Mouse (Mus musculus): ENCODE results near the gene Dus1l. TPM values are rescaled to one million over a fixed set of nuclear protein-coding genes. Genes with fewer than 3 reads are reported as not detected.
A peak's percentile ranks its signal among the peaks of the same experiment; 100 is the strongest.
"Not testable (repeated sequence)": the region's sequence is repeated elsewhere in the genome, so short reads cannot be mapped to it uniquely, and the experiment has no call there.

The Dus1l gene
- polyA plus RNA-seq (2015; fragmentation: Nextera tagmentation; extraction: Ambion mirVana): 45.6 and 48.6 TPM in 2 replicates

DNA sequence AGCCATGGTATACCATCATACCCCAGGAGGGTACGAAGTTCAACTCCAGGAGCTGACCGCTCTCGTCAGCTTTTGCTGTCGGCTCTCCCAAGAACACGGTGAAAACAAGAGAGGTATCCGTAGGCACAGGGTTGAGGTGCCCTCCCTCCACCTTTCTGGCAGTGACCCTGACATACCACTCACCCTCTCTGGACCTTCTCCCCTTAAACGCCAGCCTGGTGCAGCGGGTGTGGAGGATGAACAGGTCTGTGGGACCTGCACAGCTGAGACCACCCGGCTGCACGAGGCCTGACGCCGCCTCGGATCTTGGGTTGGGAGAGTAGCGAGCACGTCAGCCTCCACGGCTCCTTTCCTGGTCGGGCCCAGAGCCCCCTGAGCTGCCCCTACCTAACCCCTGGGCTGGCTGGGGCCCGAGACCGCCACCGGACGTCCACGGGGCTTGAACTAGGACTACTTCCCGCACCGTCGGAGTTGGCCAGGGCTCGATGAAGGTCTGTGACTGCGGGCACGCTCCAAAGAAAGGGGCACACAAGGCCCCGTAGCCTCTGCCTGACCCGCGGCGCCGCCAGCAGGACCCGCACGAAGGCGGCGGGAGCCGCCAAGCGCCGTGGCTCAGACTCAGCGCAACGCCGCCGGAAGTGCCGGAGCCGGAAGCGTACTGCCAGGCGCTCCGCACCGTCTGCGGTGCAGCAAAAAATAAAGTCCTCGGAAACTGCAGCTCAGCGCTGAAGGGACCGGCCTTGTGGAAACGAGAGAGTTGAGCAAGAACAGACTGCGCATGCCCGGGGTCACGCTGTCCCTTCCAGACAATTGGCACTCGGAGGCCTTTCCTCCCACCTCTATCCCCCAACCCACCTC lies at the start of gene Dus1l:
Dus1l (minus strand) TSS at position 648 of the 858 bp plus-strand sequence.
- ATAC-seq (ENCODE audit: low FRiP score): peak; percentile 91

DNA sequence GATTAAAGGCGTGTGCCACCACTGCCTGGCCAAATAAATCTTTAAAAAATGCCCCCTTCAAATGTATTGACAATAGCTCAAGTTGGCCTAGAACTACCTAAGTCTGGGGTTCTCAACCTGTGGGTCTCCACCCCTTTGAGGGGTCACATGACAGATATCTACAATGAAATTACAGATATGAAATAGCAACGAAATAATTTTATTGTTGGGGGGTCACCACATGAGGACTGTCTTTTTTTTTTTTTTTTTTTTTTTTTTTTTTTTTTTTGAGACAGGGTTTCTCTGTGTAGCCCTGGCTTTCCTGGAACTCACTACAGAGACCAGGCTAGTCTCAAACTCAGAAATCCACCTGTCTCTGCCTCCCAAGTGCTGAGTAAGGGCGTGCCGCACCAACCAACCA lies 48.1 kb upstream of the Dus1l start:
- Histone ChIP-seq H3K36me3 (no peaks in the 10 kb centered on the region), H3K4me1 (replicated peaks) (no peaks in the 10 kb centered on the region), H3K9me3 (no peaks in the 10 kb centered on the region), H3K4me3 (no peak overlapping the region), H3K9ac (no peak overlapping the region), H3K27ac (no peak overlapping the region), H3K27me3 (no peaks in the 10 kb centered on the region), H3K4me2 (no peak overlapping the region)
- ATAC-seq (ENCODE audit: low FRiP score): no peak
- WGBS: 92% methylated on average over 4 of the region's 4 CpGs

More for the DNA sequence above, at the start of gene Dus1l:
- H3K4me1 ChIP-seq (replicated peaks): peaks cover 26% of the 10 kb centered on the region
- H3K27ac ChIP-seq: peak within 1 kb of the TSS; percentile 90
- H3K4me2 ChIP-seq: peak within 1 kb of the TSS; percentile 99
- 2% methylated on average over 59 of the region's 59 CpGs for WGBS
- H3K9ac ChIP-seq: peak within 1 kb of the TSS; percentile 96
- H3K9me3 ChIP-seq: no peaks in the 10 kb centered on the region
- peaks cover 33% of the 10 kb centered on the region for H3K36me3 ChIP-seq
- no peaks in the 10 kb centered on the region for H3K27me3 ChIP-seq
- peak within 1 kb of the TSS; percentile 98 for H3K4me3 ChIP-seq

DNA sequence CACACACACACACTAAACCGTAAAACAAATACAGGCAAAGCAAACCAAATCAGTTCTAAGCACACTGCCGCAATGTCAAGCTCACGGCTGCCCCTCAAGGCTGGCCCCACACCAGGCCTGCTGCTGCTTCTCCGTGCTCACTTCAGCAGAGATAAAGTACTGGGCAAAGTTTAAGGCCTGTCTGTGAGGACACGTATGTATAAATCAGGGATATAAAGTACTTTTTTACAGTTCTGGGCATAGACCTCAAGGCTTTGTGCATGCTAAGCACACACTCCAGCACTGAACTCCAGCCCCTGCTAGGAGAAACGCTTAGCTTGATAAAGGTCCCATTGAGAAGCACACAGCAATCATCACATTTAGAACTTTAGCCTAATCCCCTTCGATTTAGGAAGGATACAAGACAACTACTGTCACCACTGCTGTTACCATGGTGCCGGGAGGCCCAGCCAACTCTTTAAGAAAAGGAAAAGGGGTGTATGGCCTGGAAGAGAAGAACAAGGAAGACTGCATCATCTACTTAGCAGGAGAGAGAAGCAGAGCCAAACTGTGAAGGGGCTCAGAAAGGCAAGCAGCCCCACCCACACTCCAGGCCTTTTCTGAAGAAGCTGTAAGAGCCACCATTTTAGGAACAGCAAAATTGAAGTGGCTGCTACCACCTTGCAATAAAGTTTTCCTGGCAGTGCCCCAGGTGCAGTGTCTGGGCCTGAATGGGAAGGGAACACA lies 37.5 kb upstream of the Dus1l start:
- ATAC-seq (ENCODE audit: low FRiP score): peak; percentile 76
- H3K4me1 ChIP-seq (replicated peaks): peaks cover 13% of the 10 kb centered on the region
- H3K27me3 ChIP-seq: no peaks in the 10 kb centered on the region
- H3K4me3 ChIP-seq: no peak overlapping the region
- WGBS: 49% methylated on average over 8 of the region's 8 CpGs
- H3K27ac ChIP-seq: peak overlapping the region; percentile 66
- H3K4me2 ChIP-seq: no peak overlapping the region
- no peaks in the 10 kb centered on the region for H3K36me3 ChIP-seq
- peak overlapping the region; percentile 35; the same call in 1 of the 2 replicates for H3K9ac ChIP-seq
- H3K9me3 ChIP-seq: no peaks in the 10 kb centered on the region

DNA sequence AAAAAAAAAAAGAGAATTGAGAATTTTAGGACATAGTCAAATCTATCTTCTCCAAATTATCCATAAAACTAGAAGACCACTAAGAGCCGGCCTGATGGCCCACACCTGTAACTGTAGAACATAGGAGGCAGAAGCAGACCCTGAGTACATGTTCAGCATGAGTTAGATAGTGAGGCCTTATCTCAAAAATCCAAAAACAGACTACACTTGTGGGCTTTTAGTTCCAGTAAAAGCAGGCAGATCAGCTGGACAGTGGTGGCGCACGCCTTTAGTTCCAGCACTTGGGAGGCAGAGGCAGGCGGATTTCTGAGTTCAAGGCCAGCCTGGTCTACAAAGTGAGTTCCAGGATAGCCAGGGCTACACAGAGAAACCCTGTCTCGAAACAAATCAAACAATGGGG lies 36.8 kb upstream of the Dus1l start:
- Histone ChIP-seq H3K27ac (peak overlapping the region; percentile 66; the same call in 1 of the 2 replicates), H3K4me1 (replicated peaks) (peaks cover 13% of the 10 kb centered on the region)
- H3K4me3 ChIP-seq; H3K4me2 ChIP-seq; H3K27me3 ChIP-seq; H3K36me3 ChIP-seq; H3K9me3 ChIP-seq; H3K9ac ChIP-seq; ATAC-seq (ENCODE audit: low FRiP score): not testable (repeated sequence)
- 92% methylated on average over 5 of the region's 5 CpGs for WGBS

DNA sequence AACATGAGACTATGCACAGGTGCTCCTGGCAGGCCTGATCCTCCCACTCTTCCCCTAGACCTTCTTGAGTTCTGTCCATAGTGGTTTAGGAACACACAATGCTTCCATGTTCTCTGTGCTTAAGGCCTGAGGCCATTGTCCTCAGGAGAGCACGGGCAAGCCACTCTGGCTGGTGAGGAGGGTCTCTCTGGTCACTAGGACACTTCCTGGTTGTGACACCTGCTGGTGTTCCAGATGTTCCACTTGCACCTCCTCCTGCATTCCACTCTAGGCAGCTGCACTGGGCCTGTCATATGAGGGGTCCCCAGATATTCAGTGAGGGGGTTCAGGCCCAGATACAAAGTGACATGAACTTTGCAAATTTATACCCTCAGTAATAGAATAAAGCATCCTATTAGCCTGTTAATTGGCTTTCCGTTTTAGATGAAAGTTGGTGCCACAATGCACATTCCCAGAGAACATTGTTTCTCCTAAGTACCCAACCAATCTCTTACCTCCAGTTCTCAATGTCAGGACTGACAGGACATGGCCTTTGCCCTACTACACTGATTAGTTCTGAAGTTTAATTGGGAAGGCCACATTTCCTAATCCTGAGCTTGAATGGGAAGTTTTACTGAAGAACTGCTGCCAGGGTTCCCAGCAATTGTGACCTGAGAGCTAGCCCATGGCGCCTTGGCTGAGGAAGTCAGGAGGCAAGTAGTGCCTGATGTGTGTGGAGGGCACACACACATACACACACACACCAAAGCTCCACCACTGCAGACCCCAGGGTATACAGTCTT lies 35.6 kb upstream of the Dus1l start:
- Histone ChIP-seq H3K9me3 (no peaks in the 10 kb centered on the region), H3K4me3 (no peak overlapping the region), H3K27me3 (no peaks in the 10 kb centered on the region), H3K36me3 (no peaks in the 10 kb centered on the region), H3K9ac (no peak overlapping the region), H3K4me1 (replicated peaks) (peaks cover 13% of the 10 kb centered on the region), H3K4me2 (no peak overlapping the region), H3K27ac (no peak overlapping the region)
- no peak for ATAC-seq (ENCODE audit: low FRiP score)
- WGBS: 89% methylated on average over 3 of the region's 3 CpGs

DNA sequence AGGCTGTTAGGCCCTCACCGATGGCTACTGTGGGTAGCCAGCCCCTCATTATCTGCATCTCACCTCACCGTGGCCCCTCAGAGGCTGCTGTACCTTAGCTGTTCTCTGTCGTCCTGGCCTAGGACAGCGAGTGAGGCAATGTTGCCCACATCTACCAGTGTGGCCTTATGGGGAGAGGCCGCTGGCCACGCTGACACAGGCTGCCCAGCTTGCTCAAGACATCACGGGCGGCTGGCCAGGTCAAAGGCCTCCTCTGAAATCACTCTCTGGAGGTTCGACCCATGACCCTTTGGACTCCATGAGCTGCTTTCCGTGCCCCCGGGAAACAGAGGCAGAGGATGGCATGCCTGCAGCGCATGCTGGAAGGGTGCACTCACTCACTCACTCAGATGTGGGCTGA lies 34.5 kb upstream of the Dus1l start:
- no peak overlapping the region for H3K4me2 ChIP-seq
- H3K4me3 ChIP-seq: no peak overlapping the region
- 81% methylated on average over 12 of the region's 12 CpGs for WGBS
- H3K36me3 ChIP-seq: no peaks in the 10 kb centered on the region
- H3K27ac ChIP-seq: no peak overlapping the region
- no peaks in the 10 kb centered on the region for H3K9me3 ChIP-seq
- H3K9ac ChIP-seq: 0 out of 2 replicates have a peak overlapping the region, but pooled peaks have one; percentile 29
- no peak for ATAC-seq (ENCODE audit: low FRiP score)
- no peaks in the 10 kb centered on the region for H3K27me3 ChIP-seq
- H3K4me1 ChIP-seq (replicated peaks): peaks cover 23% of the 10 kb centered on the region

DNA sequence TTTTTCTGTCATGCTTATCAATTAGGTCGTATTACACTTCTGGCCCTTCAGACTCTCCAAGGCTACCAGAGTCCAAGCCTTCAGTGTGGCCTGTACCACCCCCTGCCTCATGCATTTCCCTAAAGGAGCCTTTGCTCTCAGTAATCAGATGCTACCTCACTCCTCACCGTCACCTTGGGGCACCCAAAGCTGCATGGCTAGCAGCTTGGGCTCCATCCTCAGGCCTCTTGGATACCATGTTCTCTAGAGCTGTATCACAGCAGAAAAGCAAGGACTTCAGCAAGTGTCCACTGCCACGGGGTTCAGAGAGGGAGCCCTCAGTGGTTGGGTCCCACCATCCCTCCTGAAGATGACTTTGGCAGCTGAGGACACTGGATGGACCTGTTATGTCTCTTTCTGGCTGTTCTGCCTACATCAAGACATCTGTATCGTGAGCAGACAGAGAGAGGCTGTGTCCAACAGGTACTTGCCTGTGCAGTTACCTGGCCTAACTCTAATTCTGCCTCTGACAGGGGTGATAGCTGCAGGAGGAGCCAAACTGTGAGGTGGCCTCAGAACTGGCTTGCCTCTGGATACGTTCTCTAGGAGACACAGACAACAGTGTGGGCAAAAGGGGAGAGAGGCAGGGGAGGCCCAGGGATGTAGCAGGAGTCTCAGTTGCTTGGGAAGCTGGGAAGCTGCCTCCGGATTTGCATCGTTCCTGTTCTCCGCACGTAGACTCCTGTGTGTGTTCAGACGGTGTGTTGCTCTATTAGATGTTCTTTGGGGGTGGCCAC lies 33.7 kb upstream of the Dus1l start:
- no peaks in the 10 kb centered on the region for H3K9me3 ChIP-seq
- no peak for ATAC-seq (ENCODE audit: low FRiP score)
- no peak overlapping the region for H3K27ac ChIP-seq
- H3K4me3 ChIP-seq: no peak overlapping the region
- 90% methylated on average over 10 of the region's 10 CpGs for WGBS
- no peaks in the 10 kb centered on the region for H3K27me3 ChIP-seq
- no peak overlapping the region for H3K4me2 ChIP-seq
- peaks cover 31% of the 10 kb centered on the region for H3K4me1 ChIP-seq (replicated peaks)
- H3K9ac ChIP-seq: peak overlapping the region; percentile 29; the same call in 1 of the 2 replicates
- no peaks in the 10 kb centered on the region for H3K36me3 ChIP-seq

DNA sequence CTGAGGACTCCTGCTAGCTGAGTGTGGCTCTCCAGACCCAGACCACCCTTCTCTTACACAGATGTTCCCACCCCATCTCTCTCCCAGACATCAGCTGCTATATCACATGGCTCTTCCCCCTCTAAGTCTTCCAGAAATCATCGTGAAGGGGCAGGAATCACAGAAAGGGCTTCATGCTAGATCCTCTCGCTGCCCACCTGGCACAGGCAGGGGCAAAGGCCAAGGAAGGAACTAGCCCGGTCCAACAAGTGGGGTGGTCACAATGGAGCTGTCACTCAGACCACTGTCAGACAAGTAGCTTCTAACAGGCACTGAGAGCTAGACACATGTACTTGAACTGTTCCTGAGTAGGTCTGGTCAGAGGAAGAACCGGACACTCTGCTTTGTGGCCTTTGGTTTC lies 32.2 kb upstream of the Dus1l start:
- Histone ChIP-seq H3K4me1 (replicated peaks) (peaks cover 21% of the 10 kb centered on the region), H3K4me2 (no peak overlapping the region), H3K36me3 (no peaks in the 10 kb centered on the region), H3K9ac (no peak overlapping the region), H3K4me3 (no peak overlapping the region), H3K9me3 (no peaks in the 10 kb centered on the region), H3K27me3 (no peaks in the 10 kb centered on the region), H3K27ac (no peak overlapping the region)
- ATAC-seq (ENCODE audit: low FRiP score): no peak
- 82% methylated on average over 4 of the region's 4 CpGs for WGBS

DNA sequence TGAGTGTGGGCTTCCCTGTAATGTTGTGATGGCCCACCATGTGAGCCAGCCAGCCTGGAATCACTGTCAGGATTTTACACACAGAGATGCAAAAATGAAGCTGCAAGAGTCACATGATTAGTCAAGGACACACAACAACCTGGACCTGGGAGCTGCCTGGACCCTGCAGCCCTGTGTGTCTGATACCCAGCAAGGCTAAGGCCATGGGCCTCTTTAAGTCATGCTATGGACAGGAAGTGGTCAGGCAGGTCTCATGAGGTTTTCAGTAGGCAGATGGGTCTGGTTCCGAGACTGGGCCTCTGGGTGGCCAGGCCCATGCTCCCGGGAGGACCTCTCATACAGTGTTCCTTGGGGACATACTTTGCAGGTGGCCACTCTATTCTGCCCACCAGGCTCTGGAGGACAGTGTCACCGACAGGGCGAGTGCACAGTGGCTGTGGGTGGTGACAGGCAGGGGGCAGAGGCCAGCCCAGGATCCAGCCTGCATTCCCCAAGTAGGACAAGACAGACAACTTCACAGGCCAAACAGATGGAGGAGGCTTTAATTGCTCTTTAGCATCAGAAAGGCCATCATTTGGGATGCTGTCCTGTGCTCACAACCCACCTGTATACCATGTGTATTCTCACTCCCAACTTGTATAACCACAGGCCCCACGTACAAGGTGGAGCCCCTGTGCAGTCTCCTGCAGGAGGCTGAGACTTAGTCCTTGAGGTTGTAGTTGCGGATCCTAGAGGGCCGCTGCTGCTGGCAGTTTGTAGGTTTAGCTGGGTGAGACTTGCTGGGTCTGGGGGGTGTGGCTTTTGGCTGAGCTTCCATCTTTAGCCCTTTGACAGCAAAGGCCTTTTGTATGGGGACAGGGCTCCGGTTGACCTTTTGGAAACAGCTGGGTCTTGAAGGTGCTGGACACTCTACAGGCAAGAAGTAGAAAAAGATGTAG lies 30.1 kb upstream of the Dus1l start:
- peak overlapping the region; percentile 98 for H3K9ac ChIP-seq
- no peaks in the 10 kb centered on the region for H3K27me3 ChIP-seq
- WGBS: 77% methylated on average over 8 of the region's 8 CpGs
- H3K27ac ChIP-seq: peak overlapping the region; percentile 100
- no peaks in the 10 kb centered on the region for H3K9me3 ChIP-seq
- H3K36me3 ChIP-seq: peaks cover 11% of the 10 kb centered on the region
- no peak for ATAC-seq (ENCODE audit: low FRiP score)
- H3K4me3 ChIP-seq: no peak overlapping the region
- H3K4me1 ChIP-seq (replicated peaks): peaks cover 40% of the 10 kb centered on the region
- H3K4me2 ChIP-seq: no peak overlapping the region

DNA sequence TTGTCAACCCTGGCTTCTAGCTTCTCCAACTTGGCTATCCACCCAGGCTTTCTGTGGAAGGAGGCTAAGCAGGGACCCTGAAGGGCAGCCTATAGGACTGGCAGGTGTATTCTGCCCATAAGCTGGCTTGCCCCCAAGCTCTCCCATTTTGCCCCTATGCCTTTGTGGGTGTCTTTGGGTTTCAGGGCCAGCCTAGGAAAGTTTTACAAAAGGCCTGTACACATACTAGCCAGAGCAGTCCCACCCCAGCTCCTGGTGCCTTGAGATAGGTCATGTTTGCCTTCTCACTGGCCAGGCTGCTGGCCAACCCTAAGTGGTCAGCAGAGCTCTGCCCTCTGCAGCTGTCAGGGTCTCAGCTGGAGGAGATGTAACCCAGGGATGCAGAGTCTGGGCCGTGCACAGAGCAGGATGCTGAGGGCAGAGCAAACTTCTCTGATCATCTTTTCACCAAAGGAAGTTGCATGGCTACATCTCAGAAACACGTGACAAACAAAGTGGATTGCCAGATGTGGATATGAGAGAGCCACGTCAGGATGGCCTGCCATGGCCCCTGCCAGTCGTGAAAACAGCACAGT lies 29.2 kb upstream of the Dus1l start:
- H3K4me1 ChIP-seq (replicated peaks): peaks cover 49% of the 10 kb centered on the region
- H3K9me3 ChIP-seq: no peaks in the 10 kb centered on the region
- H3K36me3 ChIP-seq: peaks cover 20% of the 10 kb centered on the region
- ATAC-seq (ENCODE audit: low FRiP score): no peak
- no peaks in the 10 kb centered on the region for H3K27me3 ChIP-seq
- peak overlapping the region; percentile 99 for H3K4me2 ChIP-seq
- WGBS: 39% methylated on average over 4 of the region's 4 CpGs
- peak overlapping the region; percentile 98 for H3K9ac ChIP-seq
- peak overlapping the region; percentile 100 for H3K27ac ChIP-seq
- peak overlapping the region; percentile 91 for H3K4me3 ChIP-seq
